Mouse (Mus musculus) liver, embryonic 14.5 days (tissue): ENCODE measurements around the gene Pabpn1l. TPM values are rescaled to one million over a fixed set of nuclear protein-coding genes. Genes with fewer than 3 reads are reported as not detected.

Source experiments
- ATAC-seq: fragments of 200-750 bp; cut with Nextera tagmentation; 2 replicates; pipeline ENCODE4 v1.8.0; 2017; ENCODE audit warnings: moderate number of reproducible peaks, mild to moderate bottlenecking, moderate library complexity; ENCODE audit not compliant: insufficient read depth
- DNase-seq, 3 experiments: peaks; one replicate each; pipeline ENCODE4 v3.0.0-alpha.2; 2012 to 2013; ENCODE audit warnings: low read depth in 3 of 3, low spot score in 3 of 3
- H3K27ac ChIP-seq: fragments of 300-500 bp; sonication (generic); 2 replicates; pipeline ENCODE4 v1.5.1; 2014; ENCODE audit warnings: moderate library complexity, mild to moderate bottlenecking, control low read depth, inconsistent platforms
- H3K27me3 ChIP-seq: fragments of 300-500 bp; sonication (generic); 2 replicates; pipeline ENCODE4 v1.6.1; 2014; ENCODE audit warnings: mild to moderate bottlenecking, low read length, moderate library complexity; ENCODE audit not compliant: control insufficient read depth, insufficient read depth
- H3K36me3 ChIP-seq: fragments of 300-500 bp; sonication (generic); replicated peaks from 2 replicates; pipeline ENCODE4 v1.6.1; 2014; ENCODE audit warnings: low read depth; ENCODE audit not compliant: control insufficient read depth, insufficient read depth
- H3K4me1 ChIP-seq, 2 experiments: fragments of 200-500 bp in 1 of 2; fragments of 300-500 bp in 1 of 2; sonication (generic) in 1 of 2; replicated peaks; 2 replicates each; pipeline ENCODE4 v1.6.1; 2012 to 2014; ENCODE audit warnings: antibody characterized with exemption in 1 of 2, inconsistent platforms in 1 of 2, low read length in 1 of 2; ENCODE audit not compliant: control insufficient read depth in 2 of 2, insufficient read depth in 2 of 2
- H3K4me2 ChIP-seq: fragments of 300-500 bp; sonication (generic); 2 replicates; pipeline ENCODE4 v1.6.1; 2014; ENCODE audit warnings: low read depth, mild to moderate bottlenecking, control low read depth, moderate library complexity
- H3K4me3 ChIP-seq, 2 experiments: fragments of 200-500 bp in 1 of 2; fragments of 300-500 bp in 1 of 2; sonication (generic) in 1 of 2; 2 replicates each; pipeline ENCODE4 v1.5.1; 2012 to 2014; ENCODE audit warnings: low read depth in 2 of 2, low read length in 2 of 2, mild to moderate bottlenecking in 2 of 2, control low read depth in 1 of 2, inconsistent platforms in 1 of 2, moderate library complexity in 1 of 2; ENCODE audit not compliant: insufficient read depth in 1 of 2
- H3K9ac ChIP-seq: fragments of 300-500 bp; sonication (generic); replicated peaks from 2 replicates; pipeline ENCODE4 v1.6.1; 2014; ENCODE audit warnings: mild to moderate bottlenecking, control low read depth, moderate library complexity
- H3K9me3 ChIP-seq: fragments of 300-500 bp; sonication (generic); 2 replicates; pipeline ENCODE4 v1.6.1; 2016; ENCODE audit warnings: low read length, mixed read lengths; ENCODE audit not compliant: control insufficient read depth
- CTCF ChIP-seq: IDR thresholded peaks from 2 replicates; pipeline ENCODE4 v1.5.1; 2016; ENCODE audit warnings: antibody characterized with exemption, low read depth, control low read depth
- EP300 ChIP-seq: IDR thresholded peaks from 2 replicates; pipeline ENCODE4 v1.6.1; 2016; ENCODE audit warnings: antibody characterized with exemption, low read depth
- WGBS: fragments of 180-500 bp; shearing (Covaris S2); extraction: QIAGEN DNeasy Blood & Tissue Kit; methylation state at CpG from one replicate; pipeline ENCODE4 v1.1.7; 2014; ENCODE audit not compliant: insufficient replicate concordance; 5-methylcytosine and 5-hydroxymethylcytosine counted together
- polyA plus RNA-seq, 2 experiments: library from polyadenylated mRNA; depleted of rRNA in 1 of 2; stranded (reverse) in 1 of 2; unstranded in 1 of 2; fragments of >200 nt; fragmentation: Nextera tagmentation in 1 of 2; extraction: Ambion mirVana in 1 of 2; gene quantifications; 2 replicates each; pipeline versions ENCODE4 v1.2.1 to v1.2.3; 2012 to 2014

Gene Pabpn1l
- polyA plus RNA-seq (2012; rRNA removed) (0.03 TPM in 1 of 2 replicates, not detected in the other), polyA plus RNA-seq (2014; fragmentation: Nextera tagmentation; extraction: Ambion mirVana) (not detected in 2 replicates)

DNA sequence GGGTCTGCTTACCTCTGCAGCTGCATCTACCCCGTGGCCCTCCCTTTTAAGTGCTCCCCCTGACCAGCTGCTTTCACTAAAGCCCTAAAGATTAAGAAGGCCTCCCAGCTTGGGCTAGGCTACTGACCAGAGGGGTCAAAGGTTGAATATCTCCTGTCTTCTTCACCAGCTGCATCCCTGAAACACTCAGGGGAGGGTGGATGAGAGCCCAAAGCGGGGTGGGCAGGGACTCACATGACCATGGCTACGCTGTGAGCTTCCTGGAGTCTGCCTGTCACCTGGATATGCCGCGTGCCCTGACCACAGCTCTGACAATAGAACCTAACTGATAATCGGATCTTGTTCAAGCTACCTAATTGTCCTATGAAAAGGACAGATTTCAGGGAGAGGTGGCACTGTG is at the start of gene Pabpn1l:
Gene Pabpn1l (minus strand): TSS at position 13 of the 400 bp plus-strand sequence.
- Histone ChIP-seq H3K27me3 (no peaks in the 10 kb centered on the region), H3K4me3 (no peak within 1 kb of the TSS), H3K4me2 (no peak within 1 kb of the TSS), H3K4me1 (peaks cover 13 to 14% of the 10 kb centered on the region in 2 experiments), H3K9ac (no peak within 1 kb of the TSS), H3K36me3 (no peaks in the 10 kb centered on the region), H3K9me3 (no peaks in the 10 kb centered on the region), H3K27ac (no peak within 1 kb of the TSS)
- 54% methylated on average over 6 of the region's 6 CpGs for WGBS
- TF ChIP-seq EP300: no peak
- TF ChIP-seq CTCF: no peak
- DNase-seq (no peak), ATAC-seq (no peak)

DNA sequence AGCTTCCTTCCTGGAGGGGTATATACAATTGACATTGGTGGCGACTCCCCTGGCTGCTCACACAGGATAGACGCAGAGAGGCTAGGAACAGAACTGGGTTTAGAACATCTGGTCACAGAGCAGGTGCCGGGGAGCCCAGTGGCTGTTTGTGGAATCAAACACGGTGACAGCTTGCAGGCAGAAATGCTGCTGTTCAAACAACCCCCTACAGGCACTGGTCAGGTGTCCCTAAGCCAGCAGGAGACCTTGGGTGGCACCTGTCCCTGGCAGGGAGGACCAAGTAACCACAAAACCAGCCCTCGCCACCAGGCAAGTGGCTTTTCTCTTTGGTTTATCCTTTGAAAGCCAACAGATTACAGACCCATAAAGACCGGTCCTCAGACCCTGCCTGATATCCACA is 49.4 kb upstream of the Pabpn1l start:
- H3K27ac ChIP-seq: no peak overlapping the region
- TF ChIP-seq EP300 (no peak), CTCF (no peak)
- H3K9ac ChIP-seq: no peak overlapping the region
- peaks cover 7% of the 10 kb centered on the region for H3K27me3 ChIP-seq
- DNase-seq (no peak), ATAC-seq (no peak)
- no peak overlapping the region for H3K4me2 ChIP-seq
- H3K9me3 ChIP-seq: no peaks in the 10 kb centered on the region
- no peak overlapping the region for H3K4me3 ChIP-seq
- no peaks in the 10 kb centered on the region; the same call in 1 of the 2 replicates for H3K36me3 ChIP-seq
- peaks cover 10% of the 10 kb centered on the region in 2 experiments for H3K4me1 ChIP-seq
- 63% methylated on average over 6 of the region's 6 CpGs for WGBS

DNA sequence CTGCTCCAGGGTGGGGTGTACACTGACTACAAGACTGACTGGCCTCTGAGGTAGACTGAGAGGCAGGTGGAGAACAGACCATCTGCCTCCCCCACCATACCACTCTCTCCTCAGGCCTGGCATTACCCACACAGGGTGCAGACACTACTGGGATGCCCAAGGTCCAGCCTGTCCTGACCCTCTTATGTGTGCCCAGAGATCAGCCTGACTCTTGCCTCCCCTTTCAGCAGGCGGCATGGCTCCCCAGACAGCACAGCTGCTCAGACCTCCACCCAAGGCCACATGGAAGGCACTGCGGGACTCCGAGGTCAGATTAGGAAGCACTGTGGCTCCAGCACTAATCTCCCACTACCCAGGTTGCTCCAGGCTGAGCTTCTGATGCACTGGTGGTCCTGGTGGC is 48.2 kb upstream of the Pabpn1l start:
- H3K36me3 ChIP-seq: no peaks in the 10 kb centered on the region; the same call in 1 of the 2 replicates
- H3K9ac ChIP-seq: no peak overlapping the region
- H3K4me3 ChIP-seq: no peak overlapping the region
- H3K4me2 ChIP-seq: no peak overlapping the region
- TF ChIP-seq CTCF (no peak), EP300 (no peak)
- 76% methylated on average over 3 of the region's 3 CpGs for WGBS
- ATAC-seq (no peak), DNase-seq (no peak)
- no peaks in the 10 kb centered on the region for H3K9me3 ChIP-seq
- H3K4me1 ChIP-seq: peaks cover 18 to 20% of the 10 kb centered on the region in 2 experiments
- H3K27me3 ChIP-seq: no peaks in the 10 kb centered on the region
- H3K27ac ChIP-seq: no peak overlapping the region

DNA sequence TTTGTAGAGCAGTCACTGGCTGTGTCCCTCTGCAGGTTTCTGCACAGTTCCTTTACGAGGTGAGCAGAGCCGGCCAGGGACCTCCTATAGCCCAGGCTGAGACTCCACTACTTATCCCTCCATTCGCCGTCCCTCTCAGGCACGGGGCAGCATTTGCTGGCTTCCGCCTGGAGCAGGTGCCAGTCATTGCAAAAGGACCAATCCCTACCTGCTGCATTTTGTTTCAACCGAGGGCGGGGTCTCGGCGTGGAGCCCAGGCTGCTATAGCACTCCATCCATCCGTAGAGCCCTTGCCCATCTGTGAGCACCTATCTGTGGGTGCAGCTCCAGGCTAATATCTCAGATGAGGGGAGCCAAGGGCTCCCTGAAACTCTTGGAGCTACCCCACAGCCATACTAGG is 47.5 kb upstream of the Pabpn1l start:
- Histone ChIP-seq H3K4me1 (peaks cover 20 to 22% of the 10 kb centered on the region in 2 experiments), H3K4me3 (no peak overlapping the region), H3K9ac (no peak overlapping the region), H3K36me3 (no peaks in the 10 kb centered on the region; the same call in 1 of the 2 replicates), H3K4me2 (no peak overlapping the region), H3K9me3 (no peaks in the 10 kb centered on the region), H3K27ac (no peak overlapping the region), H3K27me3 (no peaks in the 10 kb centered on the region)
- no peak for TF ChIP-seq EP300
- no peak for TF ChIP-seq CTCF
- DNase-seq (no peak), ATAC-seq (no peak)
- 68% methylated on average over 11 of the region's 11 CpGs for WGBS

DNA sequence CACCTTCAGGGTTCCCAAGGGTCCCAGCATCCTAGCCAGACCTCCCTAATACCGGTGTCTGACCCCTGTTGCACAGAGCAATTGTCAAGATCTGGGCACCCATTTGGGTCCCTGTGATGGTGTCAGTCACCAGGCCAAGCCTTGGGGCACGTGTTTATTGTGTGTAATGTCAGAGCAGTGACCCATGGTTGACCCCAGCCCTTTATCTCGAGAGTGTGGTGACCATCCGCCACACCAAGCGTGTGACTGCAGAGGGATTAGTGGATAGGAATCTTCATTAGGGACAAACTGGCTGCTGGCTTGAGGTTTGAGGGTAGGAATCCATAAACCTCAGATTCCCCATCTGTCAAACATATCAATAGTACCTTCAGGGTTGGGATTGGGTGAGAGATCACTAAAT is 46.8 kb upstream of the Pabpn1l start:
- no peak overlapping the region for H3K4me3 ChIP-seq
- DNase-seq (no peak), ATAC-seq (no peak)
- H3K27me3 ChIP-seq: no peaks in the 10 kb centered on the region
- H3K36me3 ChIP-seq: no peaks in the 10 kb centered on the region; the same call in 1 of the 2 replicates
- H3K27ac ChIP-seq: no peak overlapping the region
- WGBS: 60% methylated on average over 5 of the region's 5 CpGs
- H3K9me3 ChIP-seq: no peaks in the 10 kb centered on the region
- H3K9ac ChIP-seq: no peak overlapping the region
- no peak overlapping the region for H3K4me2 ChIP-seq
- H3K4me1 ChIP-seq: peaks cover 20 to 24% of the 10 kb centered on the region in 2 experiments
- TF ChIP-seq CTCF (no peak), EP300 (no peak)
